Mouse (Mus musculus) adrenal gland, adult (tissue): Measurements from ENCODE around the gene Gm10959.
"Not testable (repeated sequence)": the region's sequence is repeated elsewhere in the genome, so short reads cannot be mapped to it uniquely, and the experiment has no call there.

Source experiments
- DNase-seq, 2 experiments: peaks; one replicate each; pipeline ENCODE4 v3.0.0; 2022 to 2023; ENCODE audit warnings: low spot score in 1 of 2; ENCODE audit not compliant: inconsistent age in 2 of 2

Gene Gm10959

DNA sequence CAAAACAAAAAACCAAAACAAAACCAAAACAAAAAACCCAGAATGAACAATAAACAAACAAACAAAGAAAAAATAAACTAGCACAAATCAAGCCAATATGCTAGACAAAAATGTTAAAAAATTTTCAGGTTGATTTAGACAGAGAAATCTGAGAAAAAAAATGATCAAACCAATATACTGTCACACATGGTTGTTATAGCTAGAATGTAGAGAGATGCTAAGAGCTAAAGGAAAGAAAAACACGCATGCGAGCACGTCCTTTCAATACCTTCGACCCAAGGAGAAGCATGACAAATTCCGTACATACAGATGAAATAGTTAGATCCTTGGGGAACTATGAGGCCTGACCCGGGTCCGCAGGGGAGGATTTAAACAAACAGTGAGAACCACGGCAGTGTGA, at the start of gene Gm10959:
TSS of gene Gm10959 (minus strand) at position 101 of the 400 bp plus-strand sequence.
- DNase-seq = no peak

DNA sequence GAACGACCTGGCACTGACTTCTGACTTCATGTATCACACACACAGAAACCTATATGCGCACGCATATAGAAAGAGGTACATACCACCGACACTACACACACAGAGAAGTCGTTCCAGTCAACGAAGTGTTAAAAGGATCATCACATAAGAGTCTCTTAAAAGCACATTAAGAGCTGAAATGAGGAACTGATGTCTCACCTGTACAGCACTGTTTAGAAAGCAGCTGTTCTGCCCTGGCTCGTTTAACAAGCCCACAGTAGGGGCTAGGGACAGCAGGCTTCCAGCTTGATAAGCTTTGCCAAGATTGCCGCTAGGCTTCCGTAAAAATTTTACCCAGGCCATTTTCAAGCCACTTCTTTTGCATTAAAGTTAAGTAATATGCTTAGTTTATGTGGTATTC, 49.2 kb upstream of the Gm10959 start:
- no peak for DNase-seq

DNA sequence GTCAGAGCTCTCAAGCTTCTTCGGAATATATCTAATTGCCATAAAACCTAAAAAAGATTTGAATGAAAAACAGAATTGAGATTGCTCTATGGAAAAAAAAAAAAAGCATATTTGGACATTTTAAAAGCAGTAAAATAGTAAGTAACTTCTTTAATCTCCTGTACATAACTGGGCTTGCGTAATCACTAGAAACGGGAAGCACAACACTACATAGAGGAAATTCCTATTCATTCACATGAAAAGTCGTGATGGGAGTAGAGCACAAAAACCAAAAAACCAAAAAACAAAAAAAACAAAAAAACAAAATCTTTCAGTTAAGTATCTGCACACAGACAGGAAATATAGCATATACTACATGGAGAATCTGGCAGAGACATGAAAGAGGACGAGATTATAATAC, 45.1 kb upstream of the Gm10959 start:
- DNase-seq = no peak

DNA sequence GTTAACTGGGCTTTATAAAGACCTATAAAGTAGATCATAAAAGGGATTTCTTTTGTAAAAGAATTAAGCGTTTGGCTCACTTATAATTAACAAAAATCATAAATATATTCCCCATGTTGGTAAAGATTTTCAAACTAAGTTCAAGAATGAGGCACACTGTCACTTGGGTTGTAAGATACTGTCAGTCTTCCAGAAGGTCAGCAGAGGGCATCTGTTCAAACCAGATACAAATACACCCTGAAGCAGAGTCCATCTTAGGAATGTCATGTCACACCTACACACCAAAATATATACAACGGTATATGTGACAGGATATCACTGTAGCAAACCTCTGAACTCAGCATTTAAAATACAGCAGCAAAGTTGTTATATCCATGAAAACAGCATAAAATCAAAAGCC, 31.0 kb upstream of the Gm10959 start:
- no peak for DNase-seq

DNA sequence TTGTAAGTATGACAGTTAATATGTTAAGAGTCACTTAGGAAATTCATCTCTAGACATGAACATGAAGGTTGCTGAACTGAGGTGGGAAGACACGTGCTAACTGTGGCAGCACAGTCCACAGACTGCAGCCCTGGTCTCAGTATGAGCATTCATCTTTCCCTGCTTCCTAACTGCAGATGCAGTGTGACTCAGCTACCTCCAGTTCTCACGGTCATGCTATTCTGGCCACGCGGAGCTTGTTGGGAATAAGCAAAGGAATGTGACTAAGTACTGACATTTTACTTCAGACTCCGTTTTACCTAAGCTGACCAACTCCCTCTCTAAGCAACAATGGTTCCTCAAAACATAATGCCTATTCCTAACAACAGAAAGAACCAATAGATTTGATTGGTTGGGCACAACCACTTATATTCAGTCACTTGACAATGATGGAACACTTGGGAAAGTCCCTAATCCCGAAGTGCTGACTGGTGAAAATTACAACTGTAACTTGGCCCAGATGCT, 24.3 kb upstream of the Gm10959 start:
- DNase-seq = peak; percentile 57 to 82

DNA sequence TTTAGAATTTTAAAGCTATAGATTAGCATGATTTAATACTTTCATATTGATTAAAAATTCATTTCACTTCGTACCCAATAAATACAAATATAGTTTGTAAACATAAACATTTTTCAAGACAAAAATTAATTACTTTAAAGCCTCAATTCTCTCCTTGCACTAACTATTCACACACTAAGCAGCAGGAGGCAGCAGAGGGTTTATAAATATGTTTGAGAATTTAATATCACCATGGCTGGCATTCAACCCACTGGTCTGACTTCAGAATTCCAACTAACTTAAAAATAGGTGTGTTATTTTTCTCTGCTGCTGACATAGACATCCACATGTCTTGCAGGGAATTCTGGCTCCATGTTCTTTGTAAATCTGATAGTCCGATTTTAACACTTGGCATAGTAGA, 20.1 kb upstream of the Gm10959 start:
- DNase-seq = peak in 1 of 2 experiments; percentile 68

DNA sequence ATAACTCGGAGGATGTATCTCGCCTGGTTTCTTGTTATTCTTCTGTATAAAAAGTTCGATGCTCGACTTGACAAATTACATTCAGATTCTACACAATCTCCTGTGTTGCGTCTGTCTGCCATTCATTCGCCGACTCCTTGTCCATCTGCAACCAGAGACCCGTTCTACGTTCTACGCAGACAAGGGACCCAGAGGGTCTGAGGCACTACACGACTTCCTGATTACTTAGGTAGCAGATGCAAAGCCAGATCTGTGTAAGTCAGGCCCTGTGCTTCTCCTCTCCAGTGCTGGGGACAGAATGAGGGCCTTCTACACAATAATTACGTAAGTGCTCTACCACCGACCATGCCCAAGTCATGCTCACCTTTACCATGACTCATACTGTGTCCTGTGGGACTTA, 18.0 kb upstream of the Gm10959 start:
- not testable (repeated sequence) for DNase-seq

DNA sequence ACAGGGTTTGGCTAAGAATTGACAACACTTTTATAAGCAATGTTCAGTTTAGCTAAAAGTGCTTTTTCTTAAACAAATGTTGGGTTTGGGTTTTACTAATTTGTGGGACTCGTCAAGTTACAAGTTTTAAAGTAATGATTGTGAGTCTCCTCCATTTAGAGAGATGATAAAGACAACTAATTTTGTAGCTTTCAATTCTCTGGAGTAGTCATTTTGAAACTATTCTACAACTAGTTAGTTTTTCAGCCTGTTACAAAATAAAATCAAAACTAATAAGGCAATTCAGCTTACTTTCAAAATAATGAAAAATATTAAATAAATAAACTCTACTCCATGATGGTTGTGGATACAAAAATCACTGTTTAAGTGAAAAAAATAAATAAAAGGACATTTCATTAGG, 13.3 kb upstream of the Gm10959 start:
- DNase-seq = no peak

DNA sequence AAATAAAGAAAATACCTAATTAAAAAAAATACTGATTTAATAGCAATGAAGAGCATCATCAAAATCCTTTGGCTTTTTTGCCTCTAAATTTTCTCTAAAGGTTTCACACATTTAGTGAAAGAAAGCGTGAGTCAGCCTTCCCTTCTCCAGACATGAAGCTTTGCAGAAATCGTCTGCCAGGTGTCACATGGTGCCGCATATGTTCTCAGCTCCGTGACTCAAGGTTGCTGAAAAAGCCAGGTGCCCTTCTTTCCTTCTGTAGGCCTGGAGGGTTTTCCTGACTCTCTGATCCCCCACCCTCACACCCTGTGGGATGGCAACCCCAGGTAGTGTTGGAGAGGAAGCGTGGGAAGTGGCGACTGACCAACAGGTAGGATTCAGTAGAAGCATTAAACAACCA, 10.6 kb upstream of the Gm10959 start:
- DNase-seq = no peak

DNA sequence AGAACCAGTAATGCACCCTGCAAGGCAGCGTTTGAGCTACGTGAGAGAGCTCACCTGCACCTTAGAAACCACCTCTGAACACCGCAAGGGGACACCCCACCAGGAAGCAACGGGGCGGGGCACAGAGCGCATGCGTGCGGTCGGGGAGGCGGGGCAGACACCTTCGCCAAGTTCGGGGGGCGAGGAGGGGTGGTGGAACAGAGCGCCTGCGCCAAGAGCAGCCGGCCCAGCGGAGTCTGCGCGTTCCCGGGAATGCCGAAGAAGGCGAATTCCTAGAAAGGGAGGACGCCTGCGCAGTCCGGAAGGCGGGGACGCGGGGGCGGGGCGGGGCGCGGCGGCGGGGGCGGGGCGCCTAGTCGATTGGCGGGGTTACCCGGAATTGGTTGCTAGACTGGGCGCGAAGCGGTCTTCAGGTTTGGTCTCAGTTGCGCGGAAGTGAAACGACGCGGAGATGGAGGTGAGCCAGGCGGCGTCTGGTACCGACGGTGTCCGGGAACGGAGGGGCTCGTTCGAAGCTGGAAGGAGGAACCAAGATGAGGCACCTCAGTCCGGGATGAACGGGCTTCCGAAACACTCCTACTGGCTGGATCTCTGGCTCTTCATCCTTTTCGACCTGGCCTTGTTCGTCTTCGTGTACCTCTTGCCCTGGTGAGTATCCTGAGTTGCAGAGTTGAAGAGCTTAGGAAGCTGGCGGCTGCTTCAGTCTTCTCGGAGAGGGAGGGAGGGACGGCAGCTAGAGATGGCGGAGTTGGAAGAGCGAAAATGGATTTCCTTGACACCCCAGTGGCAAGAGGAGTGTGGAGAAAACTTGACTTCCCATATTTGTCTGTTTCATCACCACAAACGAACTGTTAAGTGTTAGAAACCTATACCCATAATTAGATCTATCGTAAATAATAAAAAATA, 5.1 kb upstream of the Gm10959 start, which contains the start of gene 1810037I17Rik:
TSS of gene 1810037I17Rik (plus strand) at position 195 of the 906 bp plus-strand sequence.
- peak; percentile 98 to 99 for DNase-seq

DNA sequence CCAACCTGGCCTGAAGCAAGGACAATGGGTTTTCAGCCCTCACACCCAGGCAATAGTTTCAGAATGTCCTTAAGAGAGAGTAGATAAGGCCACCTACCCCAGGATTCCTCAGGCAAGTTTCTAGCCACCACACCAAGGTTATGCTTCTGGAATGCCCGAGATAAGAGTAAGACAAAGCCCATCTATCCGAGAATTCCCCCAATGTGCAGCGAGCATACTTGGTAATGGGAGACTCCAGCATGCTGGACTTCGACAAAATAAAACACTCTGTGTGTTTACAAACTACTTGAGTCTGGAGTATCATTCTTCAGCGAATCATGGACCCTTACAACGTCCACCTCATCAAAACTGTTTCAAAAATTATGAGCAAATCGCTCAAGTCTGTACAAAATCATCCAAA, 4.0 kb upstream of the Gm10959 start:
- peak in 1 of 2 experiments; percentile 56 for DNase-seq

DNA sequence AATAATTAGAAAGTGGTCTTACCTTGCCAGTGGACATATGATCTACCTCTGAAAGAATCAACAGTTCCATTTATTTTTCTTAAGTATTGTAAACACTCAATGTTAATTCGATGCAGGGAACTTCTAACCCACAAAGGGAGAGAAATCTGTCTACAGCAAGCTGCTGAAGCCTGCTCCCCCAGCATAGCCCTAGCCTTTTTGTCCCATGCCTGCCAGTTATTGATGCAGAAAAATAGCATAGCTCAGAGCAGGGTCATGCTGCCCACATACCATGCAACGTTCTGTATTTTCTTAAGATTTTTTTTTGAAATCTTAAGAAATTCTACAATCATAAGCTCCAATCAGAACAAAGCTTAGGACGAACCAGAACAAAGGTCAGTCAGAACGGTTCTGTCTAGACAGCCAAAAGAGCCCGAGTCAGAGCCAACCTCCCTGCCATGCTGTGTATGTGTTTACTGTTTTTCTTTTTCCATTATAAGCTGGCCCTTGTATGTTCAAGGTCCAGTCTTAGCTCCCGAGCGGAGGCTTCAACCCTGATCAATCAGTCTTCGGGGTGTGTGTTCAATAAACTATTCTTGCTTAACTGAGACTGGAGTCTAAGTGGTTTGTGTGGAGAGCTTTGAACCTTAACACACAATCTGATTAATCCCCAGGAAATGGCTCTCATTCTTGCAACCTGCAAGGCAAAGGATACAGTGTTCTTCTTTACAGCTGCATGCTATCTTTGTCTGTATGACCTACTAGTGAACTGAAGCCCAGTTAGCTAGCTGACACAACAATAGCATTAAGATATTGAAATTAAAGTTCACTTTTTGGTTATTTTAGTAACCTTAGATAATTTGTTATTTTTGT, 2.7 kb upstream of the Gm10959 start:
- DNase-seq = peak in 1 of 2 experiments; percentile 40

DNA sequence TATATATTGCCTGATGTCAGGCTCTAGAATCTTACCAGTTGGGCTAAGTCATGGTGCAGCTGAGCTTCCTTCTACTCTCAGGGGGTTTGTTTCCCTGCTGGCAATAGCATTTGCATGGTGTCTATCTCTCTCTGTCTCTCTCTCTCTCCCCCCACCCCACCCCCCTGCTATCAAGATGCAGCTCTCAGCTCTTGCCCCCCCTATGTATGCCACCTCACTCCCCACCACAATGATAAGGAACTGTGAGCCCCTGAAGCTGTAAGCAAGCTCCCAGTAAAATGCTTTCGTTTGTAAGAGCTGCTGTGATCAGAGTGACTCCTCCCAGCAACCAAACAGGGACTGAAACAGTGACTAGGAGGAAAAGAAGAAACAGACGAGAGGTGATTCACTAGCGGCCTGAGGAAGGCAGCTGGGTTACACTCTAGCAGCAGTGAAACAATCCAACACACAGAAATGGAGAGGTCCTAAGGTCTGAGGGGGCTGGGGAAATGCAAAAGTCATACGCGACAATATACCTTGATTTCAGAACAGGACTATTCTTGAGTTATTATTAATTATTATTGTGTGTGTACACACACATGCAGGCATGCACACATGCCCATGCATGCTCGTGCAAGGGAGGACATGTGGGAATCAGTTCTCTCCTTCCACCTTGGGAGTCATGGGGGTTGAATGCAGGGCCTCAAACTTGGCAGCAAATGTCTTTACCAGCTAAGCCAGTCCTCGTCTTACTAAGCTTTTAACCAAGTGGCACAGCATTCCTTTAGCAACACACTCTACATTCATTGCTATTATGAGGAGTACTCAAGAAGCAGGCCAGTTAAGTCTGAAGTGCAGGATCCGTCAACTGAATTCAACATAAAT, 1.6 kb upstream of the Gm10959 start:
- DNase-seq = no peak

DNA sequence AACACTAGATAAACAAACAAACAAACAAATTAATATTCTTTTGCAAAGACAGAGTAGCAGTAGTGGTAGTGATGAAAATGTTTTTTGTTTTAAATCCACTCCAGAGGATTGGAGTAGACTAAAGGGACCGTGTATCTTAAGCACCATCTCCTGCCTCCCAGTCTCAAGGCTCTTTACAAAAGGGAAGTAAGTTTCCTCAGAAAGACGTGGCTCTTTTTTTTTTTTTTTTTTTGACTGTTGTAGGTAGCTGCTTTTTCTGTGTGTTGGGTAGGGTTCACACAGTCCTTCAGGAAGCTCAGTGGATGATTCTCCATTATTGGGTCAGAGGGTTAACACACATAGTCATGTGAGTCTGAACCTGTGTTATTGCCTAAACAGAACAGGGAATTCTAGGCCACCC, 488 bp downstream of the Gm10959 start:
- DNase-seq = no peak

DNA sequence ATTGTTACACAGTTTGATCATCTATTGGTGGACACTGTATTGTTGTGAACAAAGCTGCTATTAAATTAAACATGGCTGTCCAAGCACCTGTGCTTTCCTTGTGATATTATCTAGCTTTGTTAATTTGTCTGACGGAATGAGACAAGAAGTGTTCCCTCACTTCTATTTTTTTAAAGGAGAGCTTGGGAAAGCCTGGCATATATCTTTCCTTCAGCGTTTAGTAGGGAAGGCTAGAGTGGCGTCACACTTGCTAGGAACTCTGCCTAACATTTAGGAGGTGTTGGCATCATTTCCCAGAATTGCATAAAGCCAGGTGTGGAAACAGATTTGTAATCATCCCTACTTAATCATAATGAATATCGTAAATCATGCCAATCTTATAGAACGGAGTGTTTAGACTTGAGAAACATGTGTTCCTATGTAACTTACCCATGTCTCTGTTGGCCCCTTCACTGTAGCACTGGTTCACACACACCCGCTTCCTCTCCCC, 2.9 kb downstream of the Gm10959 start:
- DNase-seq = no peak

DNA sequence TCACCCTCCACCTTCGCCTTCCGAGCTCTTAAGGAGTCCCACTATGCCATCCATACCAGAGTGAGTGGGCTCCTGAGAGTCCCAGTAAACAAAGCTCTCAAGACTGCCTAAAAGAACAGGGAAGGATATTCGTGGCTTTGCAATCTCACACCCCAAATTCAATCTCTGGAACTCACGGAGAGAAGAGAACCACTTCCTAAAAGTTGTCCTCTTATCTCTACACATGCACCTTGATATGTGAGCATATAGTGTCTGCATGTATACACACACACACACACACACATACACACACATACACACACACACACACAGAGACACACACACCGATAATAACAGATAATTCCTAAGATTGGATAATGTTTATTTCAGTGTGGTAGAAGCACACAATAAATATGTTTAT, 3.7 kb downstream of the Gm10959 start:
- DNase-seq = no peak

DNA sequence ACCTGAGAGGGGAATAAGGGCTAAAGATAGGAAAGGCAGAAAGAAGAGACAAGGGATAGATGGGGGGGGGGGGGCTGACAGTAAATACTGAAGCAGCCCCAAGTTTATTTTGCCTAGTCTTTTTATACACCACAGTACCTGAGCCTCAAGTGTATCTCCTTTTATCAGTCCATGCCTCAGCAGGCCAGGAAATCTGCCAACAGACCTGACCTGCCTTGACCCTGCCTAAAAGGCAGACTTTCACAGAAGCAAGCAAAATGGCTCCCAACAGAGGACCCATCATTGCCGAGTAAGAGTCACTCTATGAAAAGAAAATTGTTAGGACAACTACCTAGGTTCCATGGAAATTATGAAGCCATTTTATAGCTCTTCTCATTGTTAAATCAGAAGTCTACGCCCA, 11.3 kb downstream of the Gm10959 start:
- DNase-seq = peak; percentile 34 to 62

DNA sequence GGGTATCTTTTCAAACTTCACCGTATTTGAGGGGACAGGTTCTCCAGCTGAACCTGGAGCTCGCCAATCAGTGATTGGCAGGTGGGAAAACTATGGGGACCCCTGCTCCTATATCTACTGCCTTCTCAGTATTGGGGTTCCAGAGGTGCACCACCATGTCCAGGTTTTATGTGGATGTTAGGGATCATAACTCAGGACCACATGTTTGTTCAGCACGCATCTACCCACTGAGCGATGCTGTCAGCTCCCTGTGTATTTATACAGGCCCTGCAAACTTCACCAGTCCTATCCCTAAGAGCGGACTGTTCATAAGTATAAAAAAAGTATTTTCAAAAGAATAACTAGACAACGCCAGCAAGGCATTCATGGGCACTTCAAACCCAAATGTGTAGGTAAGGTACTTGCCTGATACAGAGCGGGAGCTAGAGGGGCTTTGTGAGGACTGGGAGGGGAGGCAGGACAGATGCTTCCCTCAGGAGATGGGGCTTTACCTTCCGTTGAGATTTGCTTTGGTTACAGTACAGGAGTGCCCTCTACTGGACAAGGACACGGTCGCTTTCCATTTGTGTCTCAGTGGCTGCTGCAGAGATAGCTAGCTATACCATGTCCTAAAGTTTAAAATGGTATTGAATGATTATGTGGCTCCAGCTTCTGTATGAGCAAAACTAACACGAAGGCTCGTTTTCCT, 15.3 kb downstream of the Gm10959 start:
- peak; percentile 36 to 87 for DNase-seq

DNA sequence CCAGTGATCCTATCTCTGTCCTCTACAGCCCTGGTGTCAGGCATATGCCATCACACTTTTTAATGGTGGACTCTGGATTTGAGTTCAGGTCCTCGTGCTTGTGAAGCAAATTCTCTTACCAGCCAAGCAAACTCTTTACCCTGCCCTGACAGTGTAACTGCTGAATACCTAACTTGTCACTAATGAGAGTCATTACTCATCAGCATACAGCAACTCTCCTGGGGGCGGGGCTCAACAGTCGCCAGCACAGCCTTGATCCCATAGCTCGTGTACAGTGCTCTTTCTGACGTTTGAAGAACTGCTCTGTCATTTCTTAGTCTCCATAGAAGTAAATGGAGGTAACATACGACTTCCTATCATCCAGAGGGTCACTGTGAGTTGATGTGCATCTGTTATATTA, 20.9 kb downstream of the Gm10959 start:
- DNase-seq = peak in 1 of 2 experiments; percentile 23

DNA sequence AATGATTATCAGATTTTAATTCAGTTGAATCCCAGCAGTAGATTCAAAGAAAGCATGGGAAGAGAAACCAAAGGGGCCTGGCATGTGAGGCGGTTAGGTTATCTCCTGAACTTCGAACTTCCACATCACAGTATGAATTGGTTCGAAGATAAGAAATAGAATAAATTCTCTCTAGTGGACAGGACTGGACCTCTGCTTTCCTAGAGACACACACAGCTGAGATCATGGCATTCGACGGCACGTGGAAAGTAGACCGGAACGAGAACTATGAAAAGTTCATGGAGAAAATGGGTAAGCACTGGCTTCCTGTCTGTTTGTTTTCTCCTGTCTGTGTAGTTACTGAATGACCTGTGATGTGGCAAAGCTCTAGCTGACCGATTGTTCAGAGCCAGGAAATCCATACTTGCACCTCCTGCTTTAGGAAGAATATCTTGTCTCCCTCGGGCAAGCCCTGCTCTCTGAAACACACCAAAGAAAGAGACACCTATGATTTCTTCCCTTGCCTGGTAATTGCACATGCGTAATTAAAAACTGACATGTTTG, 23.9 kb downstream of the Gm10959 start:
- DNase-seq = no peak
